Mouse (Mus musculus) gastrocnemius, adult 18-20 months (tissue): ENCODE data around the gene Wdr59. TPM values are rescaled to one million over a fixed set of nuclear protein-coding genes. Genes with fewer than 3 reads are reported as not detected.

Source experiments
- DNase-seq: peaks from one replicate; pipeline ENCODE4 v3.0.0; 2021; ENCODE audit warnings: low spot score
- long read RNA-seq, 2 experiments: library from polyadenylated mRNA; stranded (forward); transcript quantifications; one replicate each; pipeline ENCODE4 v2.0.0; 2021
- total RNA-seq, 2 experiments: library from RNA; stranded (reverse); gene quantifications; 2 replicates each; pipeline ENCODE4 v1.2.3; 2021

Wdr59 gene
- 1 to 10 TPM; 7.5 to 8.3 TPM for total RNA-seq
- long read RNA-seq, experiment 1, partial matches to known transcripts: 3 of 3 reads
- long read RNA-seq, experiment 1, other reads (novel, unspliced or antisense): 0 of 3 reads
- long read RNA-seq, experiment 2, full-length matches to known transcripts: 3 of 5 reads
- long read RNA-seq, experiment 2, partial matches to known transcripts: 1 of 5 reads
- long read RNA-seq, experiment 2, other reads (novel, unspliced or antisense): 1 of 5 reads

DNA sequence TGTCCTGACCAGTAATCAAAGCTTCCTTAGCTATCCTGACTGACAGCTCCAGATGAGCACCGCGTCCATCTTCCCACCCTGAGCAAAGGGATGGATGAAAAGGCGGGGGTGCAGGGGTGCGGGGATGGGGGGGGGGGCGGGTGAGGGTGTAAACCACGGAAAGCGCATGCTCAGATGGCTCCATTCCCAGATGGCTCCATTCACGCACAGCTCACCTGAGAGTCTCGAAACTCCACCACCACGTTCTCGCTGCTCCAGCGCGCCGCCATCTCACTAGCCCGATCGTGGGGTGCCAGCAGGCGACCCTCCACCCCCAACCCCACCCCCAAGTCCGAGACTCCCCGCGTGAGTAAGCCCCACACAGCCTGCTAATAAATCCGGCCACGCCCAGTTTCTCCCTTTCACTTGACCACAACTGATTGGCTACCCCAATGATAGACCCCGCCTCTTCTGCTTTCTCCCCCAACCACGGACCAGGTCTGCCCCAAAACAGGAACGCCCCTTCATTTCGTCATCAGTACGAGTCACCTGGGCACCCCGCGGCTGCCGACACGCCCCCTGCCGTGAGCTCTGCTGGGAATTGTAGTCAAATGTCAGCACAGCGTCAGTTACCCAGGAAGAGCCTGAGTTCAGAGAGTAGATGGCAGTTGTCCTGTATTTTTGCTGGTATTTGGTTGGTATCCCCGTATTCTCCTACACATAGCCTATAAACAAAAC lies at the start of gene Wdr59:
TSS of gene Wdr59 (minus strand) at position 380 of the 717 bp plus-strand sequence.
- DNase-seq: peak; percentile 99

DNA sequence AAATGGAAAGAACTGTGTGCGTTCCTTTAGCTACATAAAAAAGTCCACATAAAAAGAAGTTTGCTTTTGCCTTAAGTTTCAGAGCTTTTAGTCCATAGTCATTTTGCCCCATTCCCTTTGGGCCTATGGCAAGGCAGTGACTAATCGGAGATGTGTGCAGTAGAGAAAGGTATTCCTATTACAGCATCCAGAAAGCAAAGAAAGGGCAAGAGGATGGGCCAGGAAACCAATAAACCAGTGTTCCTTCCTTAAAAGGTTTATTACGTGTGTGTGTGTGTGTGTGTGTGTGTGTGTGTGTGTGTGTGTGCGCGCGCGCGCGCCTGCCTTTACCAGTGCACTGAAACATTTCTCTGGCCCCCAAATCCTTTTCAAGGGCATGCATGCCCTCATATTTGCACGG lies 49.8 kb upstream of the Wdr59 start:
- DNase-seq: no peak

DNA sequence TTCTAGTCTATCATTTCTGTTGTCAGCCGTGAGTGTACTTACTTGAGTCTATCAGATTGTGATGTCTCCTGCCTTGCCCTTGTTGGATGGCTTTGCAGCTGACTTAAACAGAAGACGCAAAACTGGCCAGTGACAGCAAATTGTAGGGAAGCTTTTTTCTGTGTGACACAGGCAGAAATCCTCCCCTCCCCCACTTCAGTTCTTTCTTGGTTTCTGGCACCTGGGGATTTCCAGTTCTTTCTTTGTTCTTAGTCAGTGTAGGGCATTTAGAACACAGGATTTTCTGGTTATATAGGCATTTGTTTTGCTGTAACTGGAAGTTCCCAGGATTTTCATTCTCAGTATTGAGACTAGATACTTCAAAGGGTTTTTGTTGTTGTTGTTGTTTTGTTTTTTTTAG lies 48.5 kb upstream of the Wdr59 start:
- no peak for DNase-seq

DNA sequence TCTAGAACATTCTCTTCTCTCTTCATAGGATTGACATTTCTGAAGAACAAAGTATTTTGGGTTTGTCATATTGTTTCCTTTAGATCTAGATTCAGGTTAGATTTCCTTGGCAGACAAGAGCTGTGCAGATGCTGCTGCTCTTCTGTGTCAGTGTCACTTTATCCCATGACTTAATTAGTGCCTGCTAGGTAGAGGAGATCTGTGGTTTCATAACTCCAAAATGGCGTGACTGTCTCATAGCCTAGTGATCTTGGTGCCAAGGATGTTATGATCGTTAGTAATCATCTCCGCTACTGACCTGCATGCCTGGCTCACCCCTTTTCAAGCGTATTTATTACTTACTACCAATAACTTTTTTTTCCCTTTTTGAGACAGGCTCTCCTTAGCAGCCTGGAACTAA lies 48.0 kb upstream of the Wdr59 start:
- DNase-seq: peak; percentile 17

DNA sequence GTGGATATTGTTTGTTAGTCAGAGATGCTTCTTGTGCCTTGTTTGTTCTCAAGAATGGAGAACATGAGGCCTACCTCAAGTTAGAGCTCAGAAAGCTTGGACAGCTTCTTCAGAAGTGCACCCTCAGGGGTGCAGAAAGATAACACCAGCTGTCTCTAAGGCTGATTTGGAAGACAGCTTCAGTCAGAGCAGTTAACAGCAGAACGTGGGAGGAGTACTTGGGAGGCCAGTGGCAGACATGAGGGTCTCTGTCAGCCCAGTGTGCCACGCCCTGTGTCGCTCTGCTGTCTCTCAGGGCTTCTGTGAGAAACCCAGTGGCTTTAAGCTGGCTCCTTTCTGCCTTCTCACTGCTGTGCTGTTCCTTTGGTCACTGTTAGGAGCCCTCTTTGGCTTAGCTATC lies 46.1 kb upstream of the Wdr59 start:
- DNase-seq: no peak

DNA sequence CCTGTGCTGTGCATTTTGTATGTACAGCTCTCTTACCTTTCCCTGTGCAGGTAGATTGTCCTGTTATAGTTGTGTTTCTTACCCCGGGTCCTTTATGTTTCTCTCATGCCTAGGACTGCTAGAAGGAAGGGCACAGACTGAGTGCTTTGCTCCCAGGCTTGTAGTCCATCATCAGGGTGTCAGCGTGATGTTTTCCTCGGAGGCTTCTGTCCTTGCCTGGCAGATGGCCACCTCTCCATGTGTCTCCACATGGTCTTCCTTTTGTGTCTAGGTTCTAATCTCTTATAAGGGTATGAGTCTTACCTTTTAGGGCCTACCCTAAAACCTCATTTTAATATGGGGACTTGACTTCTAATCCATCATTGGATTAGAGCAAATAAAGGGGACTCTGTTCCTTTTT lies 45.7 kb upstream of the Wdr59 start:
- no peak for DNase-seq

DNA sequence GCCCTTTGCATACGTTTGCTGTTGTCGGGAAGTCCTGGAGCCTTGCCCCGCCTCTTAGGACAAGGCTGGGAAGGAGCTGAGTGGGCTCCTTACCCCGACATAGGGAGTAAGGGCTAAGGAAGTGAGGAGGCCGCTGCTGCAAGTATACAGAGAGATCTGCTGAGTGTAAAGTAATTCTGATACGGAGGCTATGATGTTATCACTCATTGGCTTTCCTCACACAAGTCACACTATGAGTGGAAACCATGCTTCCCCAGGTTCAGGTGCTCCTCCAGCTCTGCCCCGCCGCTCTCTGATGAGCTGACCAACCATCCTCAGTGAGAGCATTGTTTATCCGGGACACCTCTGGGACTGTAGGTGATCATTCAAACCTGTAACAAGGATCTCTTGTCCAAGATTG lies 44.4 kb upstream of the Wdr59 start:
- no peak for DNase-seq

DNA sequence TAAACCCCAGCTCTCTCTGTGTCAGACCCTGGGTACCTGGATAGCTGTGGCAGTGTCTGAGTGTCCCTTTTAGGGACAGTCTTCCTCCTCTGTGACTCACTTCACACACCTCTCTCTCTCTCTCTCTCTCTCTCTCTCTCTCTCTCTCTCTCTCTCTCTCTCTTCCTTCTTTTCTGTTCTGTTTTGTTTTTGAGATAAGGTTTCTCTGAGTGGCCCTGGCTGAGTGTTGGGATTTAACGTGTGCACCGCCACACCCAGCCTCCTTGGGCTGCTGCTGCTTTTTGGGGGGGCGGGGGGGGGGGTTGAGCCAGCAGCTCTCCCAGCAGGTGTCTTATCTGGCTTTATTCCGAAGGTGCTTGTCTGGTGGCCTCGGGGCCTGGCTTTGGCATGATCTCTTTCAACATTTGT lies 43.9 kb upstream of the Wdr59 start:
- DNase-seq: no peak

DNA sequence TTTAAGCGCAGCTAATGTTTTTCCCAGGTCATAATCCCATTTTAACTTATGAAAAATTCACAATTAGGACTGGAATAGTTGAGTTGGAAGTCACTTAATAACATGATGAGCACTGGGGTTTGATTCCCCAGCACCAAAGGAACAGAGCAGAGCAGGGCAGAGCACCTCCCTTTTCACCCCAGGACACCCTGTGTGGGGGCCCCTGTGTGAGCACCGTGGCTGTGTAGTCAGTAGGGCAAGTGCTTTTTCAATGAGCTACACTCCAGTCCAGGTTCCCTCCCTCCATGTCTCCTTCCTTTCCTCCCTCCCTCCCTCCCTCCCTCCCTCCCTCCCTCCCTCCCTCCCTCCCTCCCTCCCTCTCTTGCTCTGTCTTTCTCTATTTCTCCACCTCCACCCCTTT lies 42.2 kb upstream of the Wdr59 start:
- no peak for DNase-seq

DNA sequence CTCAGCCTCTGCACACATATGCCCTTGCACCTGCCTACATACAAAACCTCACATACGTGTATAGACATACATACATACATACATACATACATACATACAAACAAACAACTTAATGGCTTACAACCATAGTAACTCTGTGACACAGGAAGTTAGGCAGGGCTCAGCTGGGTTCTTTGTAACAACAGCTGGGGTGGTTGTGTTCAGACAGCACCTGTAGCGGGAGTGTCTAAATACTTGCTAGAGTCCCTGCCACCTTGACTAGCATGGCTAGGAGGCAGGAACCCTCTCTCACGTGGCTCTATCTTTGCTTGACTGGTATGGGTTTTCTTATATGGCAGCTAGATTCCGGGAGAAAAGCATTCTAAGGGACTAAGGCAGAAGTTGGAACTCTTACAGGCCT lies 41.8 kb upstream of the Wdr59 start:
- no peak for DNase-seq

DNA sequence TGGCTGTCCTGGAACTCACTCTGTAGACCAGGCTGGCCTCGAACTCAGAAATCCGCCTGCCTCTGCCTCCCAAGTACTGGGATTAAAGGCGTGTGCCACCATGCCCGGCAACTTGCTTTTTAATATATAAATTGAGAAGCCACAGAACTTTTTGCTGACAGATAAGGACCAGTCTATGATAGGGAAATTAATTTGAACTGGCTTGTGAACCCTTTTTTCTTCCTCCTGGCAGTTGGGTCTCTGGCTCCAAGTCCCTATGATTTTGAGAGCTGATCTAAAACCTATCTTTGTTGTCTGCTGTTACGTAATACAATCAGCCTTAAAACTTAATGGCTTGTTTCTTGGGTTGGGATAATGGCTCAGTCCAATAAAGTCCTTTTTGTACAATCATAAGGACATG lies 41.2 kb upstream of the Wdr59 start:
- DNase-seq: no peak

DNA sequence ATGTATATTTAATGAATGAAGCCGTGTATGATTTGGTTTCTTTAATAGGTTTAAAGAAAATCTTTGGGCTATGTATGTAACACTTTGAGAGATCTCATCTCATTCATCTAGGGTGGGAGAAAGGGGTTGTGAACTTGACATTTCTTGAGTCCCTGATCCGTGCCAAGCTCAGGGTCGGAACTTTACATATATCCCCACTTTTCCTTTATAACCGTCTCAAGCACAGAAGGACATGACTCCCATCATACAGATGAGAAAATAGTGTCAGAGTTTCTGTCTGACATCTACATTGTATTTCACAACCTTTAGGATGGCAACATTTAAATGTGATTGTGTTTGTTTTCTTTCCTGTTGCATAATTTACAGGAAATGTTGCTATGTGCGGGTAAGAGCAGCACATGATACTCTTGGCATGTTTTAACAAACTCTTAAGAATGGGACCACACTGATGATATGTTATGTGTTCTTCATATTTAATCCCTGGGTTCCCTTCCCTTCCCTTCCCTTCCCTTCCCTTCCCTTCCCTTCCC lies 40.4 kb upstream of the Wdr59 start:
- DNase-seq: no peak

DNA sequence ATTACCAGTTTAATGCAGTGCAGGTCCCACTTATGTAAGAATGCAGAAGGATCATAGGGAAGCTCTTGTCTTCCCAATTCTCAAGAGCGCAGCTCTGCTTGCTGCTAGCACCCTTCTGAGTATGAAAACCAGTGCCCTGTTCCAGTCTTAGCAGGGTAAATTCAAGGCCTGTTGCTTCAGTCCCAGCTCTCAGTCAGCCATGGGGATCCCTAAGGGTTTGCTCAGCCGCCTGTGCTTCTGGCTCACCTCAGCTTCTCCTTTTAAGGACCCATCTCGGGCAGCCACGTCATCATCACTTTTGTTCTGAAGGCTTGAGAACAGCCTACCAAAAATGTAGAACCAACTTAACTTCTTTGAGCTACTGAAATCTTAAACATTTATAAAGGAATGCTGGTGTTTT lies 39.9 kb upstream of the Wdr59 start:
- no peak for DNase-seq

DNA sequence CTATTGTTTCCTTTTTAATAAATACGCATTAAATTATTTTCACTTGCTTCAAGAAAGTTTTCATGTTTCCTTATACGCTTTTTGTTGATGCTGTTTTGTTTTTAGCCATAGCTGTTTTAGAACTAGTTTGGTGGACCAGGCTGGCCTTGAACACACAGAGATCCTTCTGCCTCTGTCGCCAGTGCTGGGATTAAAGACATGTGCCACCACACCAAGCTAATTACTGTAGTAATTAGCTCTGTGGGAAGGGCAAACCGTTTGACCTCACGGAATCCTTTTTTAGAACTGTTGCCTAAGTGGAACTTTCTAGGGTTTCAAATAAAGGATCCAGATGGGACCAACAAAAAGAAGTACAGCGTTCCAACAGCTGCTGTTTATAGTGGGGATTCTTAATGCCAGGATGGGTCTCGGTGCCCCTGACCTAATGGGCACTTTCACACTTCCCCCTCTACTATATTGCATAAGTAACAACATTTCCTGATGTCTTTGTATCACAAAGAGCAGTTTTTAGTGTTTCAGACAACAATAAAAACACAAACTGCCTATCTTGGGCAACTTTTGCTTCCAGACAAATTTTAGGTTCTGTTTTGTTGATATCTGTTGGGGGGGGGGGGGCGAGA lies 29.7 kb upstream of the Wdr59 start:
- no peak for DNase-seq

DNA sequence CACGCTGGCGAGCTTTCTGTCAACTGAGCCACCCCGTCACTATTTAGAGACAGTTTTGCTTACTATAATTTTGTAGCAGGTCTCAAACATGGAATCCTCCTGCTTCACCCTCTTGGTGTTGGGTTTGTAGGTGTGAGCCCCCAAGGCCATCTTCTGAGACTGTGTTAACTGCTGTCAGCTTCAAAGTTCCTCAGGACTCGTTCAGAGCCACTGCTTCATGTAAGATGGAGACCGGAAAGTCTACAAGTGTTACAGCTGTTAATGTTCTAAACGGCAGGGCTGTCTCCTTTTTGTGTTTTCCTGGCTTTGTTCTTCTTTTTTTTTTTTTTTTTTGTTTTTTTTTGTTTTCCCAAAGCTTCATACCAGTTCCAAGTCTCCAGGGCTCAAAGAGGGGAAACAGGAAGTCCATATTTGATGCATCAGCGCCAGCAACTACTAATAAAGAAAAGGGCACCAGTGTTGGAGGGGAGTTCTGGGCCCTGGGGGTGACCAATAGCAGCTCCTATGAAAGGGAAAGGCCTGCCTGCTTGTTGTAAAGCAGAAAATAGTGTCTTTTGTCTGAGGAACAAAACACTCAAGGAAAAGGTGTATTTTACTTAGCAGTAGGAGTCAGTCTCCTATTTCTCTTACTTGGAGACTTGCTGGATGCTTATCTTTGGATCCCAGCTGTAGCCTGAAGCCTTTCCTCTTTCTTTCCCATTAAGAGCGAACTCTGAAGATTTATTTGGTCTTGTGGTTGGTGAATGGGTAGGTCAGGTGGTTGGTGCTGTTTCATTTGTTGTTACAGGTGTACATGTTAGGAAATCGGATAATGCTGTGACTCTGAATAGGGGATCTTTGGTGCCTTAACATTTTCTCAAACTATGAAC lies 28.3 kb upstream of the Wdr59 start:
- no peak for DNase-seq

DNA sequence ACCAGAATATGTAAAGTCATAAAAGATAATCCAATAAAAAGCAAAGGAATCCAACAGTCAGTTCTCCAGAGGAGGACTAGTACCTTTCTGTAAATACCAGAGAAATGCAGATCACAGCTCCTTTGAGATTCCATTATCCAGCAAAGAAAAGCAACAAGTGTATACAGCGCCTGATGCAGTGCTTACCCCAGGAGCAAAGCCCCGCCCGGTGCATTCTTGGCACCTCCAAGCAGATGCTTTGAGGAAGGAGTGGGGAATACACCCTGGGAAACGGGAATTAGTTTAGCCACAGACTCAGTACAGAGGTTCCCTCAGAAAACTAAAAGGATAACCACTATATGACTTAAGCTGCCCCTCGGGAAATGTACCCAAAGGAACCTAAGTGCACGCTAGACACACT lies 26.3 kb upstream of the Wdr59 start:
- DNase-seq: no peak

DNA sequence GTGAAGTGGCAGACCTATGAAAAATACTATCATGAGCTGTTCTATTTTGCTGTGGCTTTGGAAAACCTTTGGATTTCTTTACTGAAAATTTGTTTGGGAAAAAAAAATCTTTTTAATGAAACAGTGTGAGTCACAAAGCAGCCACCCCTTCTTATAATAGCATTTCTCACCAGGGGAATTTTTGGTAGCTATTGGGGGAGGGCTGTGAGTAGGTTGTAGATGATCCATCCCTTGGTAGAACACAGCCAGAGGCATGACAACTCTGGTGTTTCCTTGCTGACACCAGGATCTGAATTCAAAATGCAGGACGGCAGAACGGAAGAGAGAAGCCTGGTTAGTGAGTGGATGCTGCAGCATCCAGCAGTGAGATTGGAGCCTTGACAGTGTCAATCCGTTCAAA lies 25.3 kb upstream of the Wdr59 start:
- no peak for DNase-seq

DNA sequence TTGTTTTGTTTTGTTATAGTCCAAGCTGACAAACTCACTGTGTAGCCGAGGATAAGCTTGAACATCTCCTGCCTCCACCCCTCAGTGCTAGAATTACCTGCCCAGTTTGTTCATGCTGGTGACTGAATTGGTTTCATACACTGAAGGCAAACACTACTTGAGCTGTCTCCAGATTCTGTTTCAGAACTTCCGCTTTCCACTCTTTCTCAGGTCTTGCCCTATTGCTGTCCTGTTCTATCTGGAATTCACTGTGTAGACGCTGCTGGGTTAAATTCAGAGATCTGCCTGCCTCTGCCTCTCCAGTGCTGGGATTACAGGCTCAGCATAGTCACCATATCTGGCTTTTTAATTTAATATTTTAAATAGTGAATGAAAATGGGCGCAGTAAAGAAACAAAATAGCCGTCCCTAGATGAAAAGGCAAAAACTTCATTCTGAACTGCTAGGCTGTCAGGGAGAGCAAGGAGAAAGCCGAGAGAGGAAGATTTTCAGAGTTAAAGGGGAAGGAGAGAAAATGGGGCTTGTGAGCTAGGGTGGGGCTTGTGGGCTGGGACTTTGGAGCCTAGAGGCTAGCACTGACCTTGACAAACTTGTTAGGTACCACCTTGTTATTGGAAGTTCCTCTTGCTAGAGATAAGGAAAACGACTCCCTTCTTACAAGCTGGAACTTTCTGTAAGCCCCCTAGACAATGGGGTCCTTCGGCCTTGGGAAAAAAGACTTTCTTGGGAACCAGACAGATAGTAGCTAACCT lies 23.7 kb upstream of the Wdr59 start:
- DNase-seq: no peak

DNA sequence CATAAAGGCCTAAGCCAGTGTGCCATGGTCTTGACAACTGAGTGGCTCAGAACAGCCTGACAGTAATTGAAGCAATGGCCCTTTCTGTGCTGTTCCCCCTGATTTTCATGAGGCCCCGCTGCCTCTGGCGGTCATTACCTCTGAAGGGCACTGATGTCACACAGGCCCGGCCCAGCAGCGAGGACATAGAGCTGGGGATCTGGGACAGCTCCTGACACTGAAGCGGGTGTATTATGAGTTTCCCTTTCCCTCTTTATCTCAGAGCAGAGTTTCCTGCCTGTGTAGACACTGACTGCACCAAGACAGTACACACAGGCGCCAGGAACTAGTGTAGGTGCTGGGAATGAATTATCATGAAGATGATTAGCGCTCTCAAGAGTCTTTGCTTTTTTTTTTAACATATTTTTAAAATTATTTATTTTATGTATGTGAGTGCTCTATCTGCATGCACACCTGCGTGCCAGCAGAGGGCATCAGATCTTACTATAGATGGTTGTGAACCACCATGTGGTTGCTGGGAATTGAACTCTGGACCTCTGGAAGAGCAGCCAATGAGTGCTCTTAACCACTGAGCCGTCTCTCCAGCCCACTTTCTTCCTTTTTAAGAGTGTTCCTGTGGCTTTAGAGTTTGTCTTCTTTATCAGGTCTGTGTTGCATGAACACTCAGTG lies 22.0 kb upstream of the Wdr59 start:
- DNase-seq: no peak

DNA sequence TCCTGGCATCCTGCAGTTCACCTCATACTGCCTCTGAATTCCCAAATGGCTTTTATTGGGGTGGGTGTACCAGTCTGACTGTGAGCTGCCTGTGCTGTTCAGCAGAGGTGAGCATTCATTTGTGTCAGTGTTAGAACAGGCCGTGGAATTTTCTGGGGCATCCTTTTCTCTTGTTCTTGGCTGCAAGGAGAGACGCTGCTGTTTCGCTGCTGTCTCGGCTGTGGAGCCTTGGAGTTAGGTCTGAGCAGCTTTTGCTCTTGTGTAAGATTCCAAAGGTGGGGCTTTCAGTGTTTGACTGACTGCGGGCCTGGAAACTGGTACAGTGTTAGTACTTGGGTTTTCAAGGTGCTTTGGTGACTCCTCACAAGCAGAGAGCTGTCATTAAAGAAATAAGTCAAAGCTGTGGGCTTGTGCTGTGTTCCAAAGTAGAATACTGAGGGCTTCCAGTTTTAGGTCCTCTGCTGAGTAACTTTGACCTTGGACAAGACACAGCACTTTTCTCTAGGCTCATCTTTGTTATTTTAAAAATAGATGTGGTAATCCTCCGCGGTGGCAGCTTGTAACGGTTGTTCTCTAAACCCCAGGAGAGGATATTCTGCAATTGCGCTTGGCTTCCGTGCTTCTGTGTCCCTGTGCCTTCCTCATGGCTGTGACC lies 17.7 kb upstream of the Wdr59 start:
- DNase-seq: no peak
